Mouse (Mus musculus) G1E (cell line): ENCODE measurements around the gene Ribc2.

Source experiments
- CTCF ChIP-seq: IDR thresholded peaks from 2 replicates; pipeline ENCODE4 v1.5.1; 2012; ENCODE audit warnings: low read depth, low read length, inconsistent platforms, mixed read lengths
- GATA2 ChIP-seq: IDR thresholded peaks from 2 replicates; pipeline ENCODE4 v1.6.1; 2012; ENCODE audit warnings: low read depth, low read length, inconsistent platforms, borderline replicate concordance

- TF ChIP-seq CTCF (no peak), GATA2 (no peak)
Measured at GRCm38 (mm10) chr15:85142441-85142840, 10.6 kb downstream of the Ribc2 start.
